In genomic region chr5:44627487-44627886, GRCm38 (mm10) we compare ENCODE assay signal across 22 mouse cellular contexts.
"Had no signal": no experiment of that assay in that cellular context is flagged by ENCODE, and none has a peak within 500 bp of the region (broad histone marks: within the 10 kb centered on the region; RNA-seq: fewer than 3 reads in every experiment).

No protein-coding gene starts in this region.

- H3K36me3 ChIP-seq: liver, embryonic 15.5 days; lung, embryonic 15.5 days; midbrain, embryonic 13.5 days; midbrain, embryonic 15.5 days; neural tube, embryonic 12.5 days had no signal

- H3K27me3 ChIP-seq: liver, embryonic 15.5 days; lung, embryonic 15.5 days; megakaryocyte, embryonic 14.5 days; midbrain, embryonic 13.5 days; midbrain, embryonic 15.5 days; neural tube, embryonic 12.5 days had no signal

- ATAC-seq: liver, postnatal 0 days; lung, postnatal 0 days; midbrain, embryonic 13.5 days; midbrain, embryonic 15.5 days had no signal

- H3K4me1 ChIP-seq: liver, embryonic 15.5 days; lung, embryonic 15.5 days; megakaryocyte, embryonic 14.5 days had no signal

- DNase-seq: liver, postnatal 0 days; lung, adult 2 months; lung, postnatal 14 days; lung, postnatal 36 days; retina, postnatal 1 day; right cerebral cortex, adult 18-20 months; right cerebral cortex, postnatal 25 days; right cerebral cortex, postnatal 4 days; spleen, adult 18-20 months; thymus, adult 18-20 months; thymus, postnatal 14 days; thymus, postnatal 36 days had no signal

- H3K27ac ChIP-seq: liver, embryonic 15.5 days; lung, embryonic 15.5 days; macrophage; midbrain, embryonic 13.5 days; midbrain, embryonic 15.5 days; neural tube, embryonic 12.5 days had no signal

- H3K4me3 ChIP-seq: liver, embryonic 15.5 days; lung, embryonic 15.5 days; megakaryocyte, embryonic 14.5 days; midbrain, embryonic 13.5 days; midbrain, embryonic 15.5 days; myocyte; neural tube, embryonic 12.5 days had no signal

- H3K9ac ChIP-seq: liver, embryonic 15.5 days; liver, postnatal 0 days; lung, embryonic 15.5 days; midbrain, embryonic 13.5 days; midbrain, embryonic 15.5 days; neural tube, embryonic 12.5 days had no signal

- H3K4me2 ChIP-seq: liver, embryonic 15.5 days; lung, embryonic 15.5 days; midbrain, embryonic 11.5 days; midbrain, embryonic 13.5 days; midbrain, embryonic 15.5 days; neural tube, embryonic 12.5 days had no signal

- H3K9me3 ChIP-seq: liver, embryonic 15.5 days; lung, embryonic 15.5 days; megakaryocyte, embryonic 14.5 days; midbrain, embryonic 13.5 days; midbrain, embryonic 15.5 days; neural tube, embryonic 12.5 days had no signal
